Mouse (Mus musculus) urinary bladder, adult 18-20 months (tissue): ENCODE results near the gene Kif26a.

Source experiments
- DNase-seq, 2 experiments: peaks; one replicate each; pipeline ENCODE4 v3.0.0; 2022; ENCODE audit warnings: low spot score in 2 of 2, mixed read lengths in 2 of 2

The Kif26a gene

GRCm38 (mm10) chr12:112215545-112215944 lies 69.5 kb downstream of the Kif26a start:
- DNase-seq, result no peak

GRCm38 (mm10) chr12:112217021-112217420 lies 71.0 kb downstream of the Kif26a start:
- no peak for DNase-seq

GRCm38 (mm10) chr12:112217681-112218080 lies 71.7 kb downstream of the Kif26a start:
- DNase-seq, result no peak

GRCm38 (mm10) chr12:112221290-112221689 lies 75.3 kb downstream of the Kif26a start:
- DNase-seq, result no peak

GRCm38 (mm10) chr12:112221754-112222439 lies 75.9 kb downstream of the Kif26a start:
- DNase-seq, result no peak

GRCm38 (mm10) chr12:112223721-112224337 lies 77.8 kb downstream of the Kif26a start:
- DNase-seq, result no peak

GRCm38 (mm10) chr12:112226238-112226637 lies 80.2 kb downstream of the Kif26a start:
- DNase-seq, result no peak

GRCm38 (mm10) chr12:112226656-112227055 lies 80.6 kb downstream of the Kif26a start:
- DNase-seq, result no peak

GRCm38 (mm10) chr12:112229084-112229483 lies 83.1 kb downstream of the Kif26a start:
- no peak for DNase-seq

- DNase-seq, result no peak
Observed at GRCm38 (mm10) chr12:112230196-112230595, 84.2 kb downstream of the Kif26a start.
